Comparison of ENCODE assay signal across 33 mouse cellular contexts in genomic region chr12:38374159-38374558, GRCm38 (mm10).
"Had no signal": no experiment of that assay in that cellular context is flagged by ENCODE, and none has a peak within 500 bp of the region (broad histone marks: within the 10 kb centered on the region; RNA-seq: fewer than 3 reads in every experiment).

No protein-coding gene starts in this region.

- H3K27me3 ChIP-seq: heart, embryonic 12.5 days; heart, embryonic 13.5 days; heart, embryonic 15.5 days; hindbrain, embryonic 12.5 days; hindbrain, embryonic 13.5 days; hindbrain, embryonic 15.5 days; kidney, embryonic 15.5 days had no signal

- H3K4me1 ChIP-seq: heart, embryonic 10.5 days; heart, embryonic 12.5 days; heart, embryonic 13.5 days; heart, embryonic 15.5 days; hindbrain, embryonic 10.5 days; hindbrain, embryonic 12.5 days; hindbrain, embryonic 13.5 days; hindbrain, embryonic 15.5 days; kidney, embryonic 15.5 days had no signal

- DNase-seq: heart, postnatal 10 days; heart, postnatal 14 days; heart, postnatal 36 days; heart, postnatal 4 days; kidney, adult 11 months; kidney, adult 18-20 months; kidney, adult 2 months; kidney, adult 8-10 months; kidney, adult 9 months; kidney, postnatal 10 days; kidney, postnatal 14 days; kidney, postnatal 25 days; kidney, postnatal 36 days; kidney, postnatal 4 days; layer of hippocampus, adult 9-11 months; layer of hippocampus, postnatal 36 days had no signal

- H3K4me2 ChIP-seq: heart, embryonic 11.5 days; heart, embryonic 12.5 days; heart, embryonic 13.5 days; heart, embryonic 15.5 days; hindbrain, embryonic 12.5 days; hindbrain, embryonic 13.5 days; hindbrain, embryonic 14.5 days; hindbrain, embryonic 15.5 days; kidney, embryonic 15.5 days had no signal

- H3K9ac ChIP-seq: heart, embryonic 12.5 days; heart, embryonic 13.5 days; heart, embryonic 15.5 days; hindbrain, embryonic 12.5 days; hindbrain, embryonic 13.5 days; hindbrain, embryonic 14.5 days; hindbrain, embryonic 15.5 days; kidney, embryonic 15.5 days had no signal

- H3K4me3 ChIP-seq: heart, embryonic 10.5 days; heart, embryonic 12.5 days; heart, embryonic 13.5 days; heart, embryonic 15.5 days; hindbrain, embryonic 10.5 days; hindbrain, embryonic 12.5 days; hindbrain, embryonic 13.5 days; hindbrain, embryonic 15.5 days; kidney, embryonic 15.5 days; layer of hippocampus, adult 2 months; left cerebral cortex, adult 2 months had no signal

- H3K9me3 ChIP-seq: heart, embryonic 10.5 days; heart, embryonic 12.5 days; heart, embryonic 13.5 days; heart, embryonic 15.5 days; hindbrain, embryonic 10.5 days; hindbrain, embryonic 12.5 days; hindbrain, embryonic 13.5 days; hindbrain, embryonic 15.5 days; kidney, embryonic 15.5 days had no signal

- H3K27ac ChIP-seq: heart, embryonic 10.5 days; heart, embryonic 13.5 days; heart, embryonic 15.5 days; hindbrain, embryonic 10.5 days; hindbrain, embryonic 12.5 days; hindbrain, embryonic 13.5 days; hindbrain, embryonic 14.5 days; hindbrain, embryonic 15.5 days; hindbrain, postnatal 0 days; kidney, embryonic 15.5 days; kidney, postnatal 0 days; layer of hippocampus, adult 2 months; left cerebral cortex, adult 2 months had no signal

- ATAC-seq: hindbrain, embryonic 16.5 days; hindbrain, postnatal 0 days; inflammation-experienced regulatory T-cells, adult 6 months had no signal

- H3K36me3 ChIP-seq: heart, embryonic 10.5 days; heart, embryonic 12.5 days; heart, embryonic 13.5 days; heart, embryonic 15.5 days; hindbrain, embryonic 10.5 days; hindbrain, embryonic 12.5 days; hindbrain, embryonic 13.5 days; hindbrain, embryonic 15.5 days; kidney, embryonic 15.5 days had no signal
